Mouse (Mus musculus) forebrain, postnatal 0 days (tissue): ENCODE measurements around the gene Rpa3. TPM values are rescaled to one million over a fixed set of nuclear protein-coding genes. Genes with fewer than 3 reads are reported as not detected.

Experiments used
- ATAC-seq: fragments of 200-750 bp; cut with Nextera tagmentation; 2 replicates; pipeline ENCODE4 v1.8.0; 2017; ENCODE audit warnings: mild to moderate bottlenecking, moderate library complexity
- DNase-seq: peaks from one replicate; pipeline ENCODE4 v3.0.0-alpha.2; 2015
- H3K27ac ChIP-seq: fragments of 300-500 bp; sonication (generic); 2 replicates; pipeline ENCODE4 v1.5.1; 2014; ENCODE audit warnings: low read depth, mild to moderate bottlenecking, antibody characterized with exemption, low read length, moderate library complexity, mixed read lengths
- H3K27me3 ChIP-seq: fragments of 300-500 bp; sonication (generic); 2 replicates; pipeline ENCODE4 v1.6.1; 2014; ENCODE audit warnings: mild to moderate bottlenecking, low read length, mixed read lengths; ENCODE audit not compliant: insufficient read depth
- H3K36me3 ChIP-seq: fragments of 300-500 bp; sonication (generic); 2 replicates; pipeline ENCODE4 v1.6.1; 2014; ENCODE audit warnings: mild to moderate bottlenecking, moderate library complexity; ENCODE audit not compliant: insufficient read depth
- H3K4me1 ChIP-seq: fragments of 300-500 bp; sonication (generic); 2 replicates; pipeline ENCODE4 v1.6.1; 2014; ENCODE audit warnings: antibody characterized with exemption; ENCODE audit not compliant: insufficient read depth
- H3K4me2 ChIP-seq: fragments of 300-500 bp; sonication (generic); 2 replicates; pipeline ENCODE4 v1.6.1; 2014; ENCODE audit warnings: low read depth, mild to moderate bottlenecking, moderate library complexity
- H3K4me3 ChIP-seq: fragments of 300-500 bp; sonication (generic); 2 replicates; pipeline ENCODE4 v1.5.1; 2014; ENCODE audit warnings: low read depth, low read length, mixed read lengths
- H3K9ac ChIP-seq: fragments of 300-500 bp; sonication (generic); 2 replicates; pipeline ENCODE4 v1.6.1; 2014; ENCODE audit warnings: mild to moderate bottlenecking
- H3K9me3 ChIP-seq: fragments of 300-500 bp; sonication (generic); 2 replicates; pipeline ENCODE4 v1.6.1; 2016; ENCODE audit warnings: low read length
- CTCF ChIP-seq: sonication (generic); IDR thresholded peaks from 2 replicates; pipeline ENCODE4 v1.5.1; 2016; ENCODE audit warnings: antibody characterized with exemption, control low read depth, low read depth
- WGBS: fragments of 180-500 bp; shearing (Covaris S2); extraction: QIAGEN DNeasy Blood & Tissue Kit; methylation state at CpG from one replicate; pipeline ENCODE4 v1.1.7; 2014; 5-methylcytosine and 5-hydroxymethylcytosine counted together
- polyA plus RNA-seq: library from polyadenylated mRNA; unstranded; fragments of >200 nt; fragmentation: Nextera tagmentation; extraction: Ambion mirVana; gene quantifications from 2 replicates; pipeline ENCODE4 v1.2.1, GENCODE M21; 2015
- total RNA-seq: library from RNA; depleted of rRNA; stranded (reverse); fragments of >200 nt; gene quantifications from 2 replicates; pipeline ENCODE4 v1.2.3, GENCODE M21; 2014; rRNA removed

Rpa3 gene
- total and polyA plus RNA-seq, 2 experiments from 2014 or later: 34.7 to 36.0 TPM

GRCm38 (mm10) chr6:8209047-8209865, 49.7 kb downstream of the Rpa3 start, which contains the start of gene Mios:
Mios (plus strand) TSS chr6:8209222.
- TF ChIP-seq CTCF: peak; percentile 47
- WGBS: under 1% methylated on average over 74 of the region's 90 CpGs

More at GRCm38 (mm10) chr6:8209047-8209865, 49.7 kb downstream of the Rpa3 start, which contains the start of gene Mios:
- DNase-seq: peak; percentile 94
- H3K4me3 ChIP-seq: peak within 1 kb of the TSS; percentile 79
- peak within 1 kb of the TSS; percentile 93 for H3K27ac ChIP-seq
- peaks cover 8% of the 10 kb centered on the region; the same call in 1 of the 2 replicates for H3K4me1 ChIP-seq
- no peaks in the 10 kb centered on the region for H3K9me3 ChIP-seq
- no peaks in the 10 kb centered on the region for H3K36me3 ChIP-seq
- peak within 1 kb of the TSS; percentile 94 for H3K9ac ChIP-seq
- no peaks in the 10 kb centered on the region for H3K27me3 ChIP-seq
- H3K4me2 ChIP-seq: peak within 1 kb of the TSS; percentile 57
- ATAC-seq: peak; percentile 97

Other genes with a start within 250 kb of the Rpa3 start
- 0.77 and 1.2 TPM in 2 replicates for gene Col28a1, start 66.6 kb downstream of the Rpa3 start, total RNA-seq
- gene Col28a1, start 66.6 kb downstream of the Rpa3 start, polyA plus RNA-seq: 0.52 and 1.1 TPM in 2 replicates
- gene Mios, start 50.0 kb downstream of the Rpa3 start, total RNA-seq: 30.5 and 35.7 TPM in 2 replicates
- 18.2 and 22.4 TPM in 2 replicates for gene Mios, start 50.0 kb downstream of the Rpa3 start, polyA plus RNA-seq
- gene Umad1, start 115 bp upstream of the Rpa3 start, total RNA-seq: 16.3 and 24.4 TPM in 2 replicates
- gene Umad1, start 115 bp upstream of the Rpa3 start, polyA plus RNA-seq: 41.9 and 50.5 TPM in 2 replicates
- 1.4 and 1.8 TPM in 2 replicates for gene Gm45062, start 277 bp upstream of the Rpa3 start, total RNA-seq
- 4.4 and 5.4 TPM in 2 replicates for gene Gm45062, start 277 bp upstream of the Rpa3 start, polyA plus RNA-seq